Mouse (Mus musculus): ENCODE data around the gene Grhpr. TPM values are rescaled to one million over a fixed set of nuclear protein-coding genes. Genes with fewer than 3 reads are reported as not detected.
A peak's percentile ranks its signal among the peaks of the same experiment; 100 is the strongest.

The Grhpr gene
- total and polyA plus RNA-seq, 3 experiments: 76.6 to 204 (median 107) TPM

- Histone ChIP-seq H3K27ac (ENCODE audit: insufficient read depth, low read depth) (no peak overlapping the region), H3K9ac (ENCODE audit: insufficient read depth, low read depth) (no peak overlapping the region), H3K36me3 (replicated peaks in 1 of 2; ENCODE audit: control insufficient read depth in 1 of 2, insufficient read depth in 1 of 2, low read length in 1 of 2) (no peaks in the 10 kb centered on the region), H3K79me2 (replicated peaks; ENCODE audit: control insufficient read depth, extremely low read depth, insufficient read depth, poor library complexity, severe bottlenecking) (no peaks in the 10 kb centered on the region), H3K4me3 (replicated peaks in 1 of 3; ENCODE audit: low read depth in 2 of 3, low read length in 2 of 3, poor library complexity in 1 of 3) (no peak overlapping the region), H3K4me1 (ENCODE audit: control insufficient read depth in 1 of 2, insufficient read depth in 2 of 2) (peaks cover 49 to 65% of the 10 kb centered on the region in 2 experiments), H3K27me3 (replicated peaks) (no peaks in the 10 kb centered on the region), H3K9me3 (replicated peaks; ENCODE audit: low read length) (peaks cover 17% of the 10 kb centered on the region), H3K4me2 (ENCODE audit: insufficient read depth, low read depth, poor library complexity, severe bottlenecking) (no peak overlapping the region)
- DNase-seq (ENCODE audit: extremely low read depth): peak; percentile 65
- dilution Hi-C loops (cut with MboI; ENCODE audit: extremely low pct_ligation_motif_present, extremely low pct_unique_long_range_greater_than_20kb, low sequenced_read_pairs) (no loop called here), in situ Hi-C loops (cut with MboI; ENCODE audit: low pct_ligation_motif_present, low pct_unique_long_range_greater_than_20kb, low sequenced_read_pairs) (no loop called here)
- TF ChIP-seq JUN (IDR thresholded peaks at IDR 0.05; ENCODE audit: insufficient read depth, low read depth, low read length) (no peak), TBP (conservative IDR thresholded peaks at IDR 0.05; ENCODE audit: low read depth, low read length) (no peak), KAT2A (IDR thresholded peaks at IDR 0.05; ENCODE audit: insufficient replicate concordance, low read length) (0 out of 2 replicates have a peak, but pooled peaks have one; percentile 23), HCFC1 (IDR thresholded peaks at IDR 0.05; ENCODE audit: low read depth, low read length) (no peak), POLR2A (IDR thresholded peaks at IDR 0.05; ENCODE audit: low read depth, low read length) (no peak), EP300 (IDR thresholded peaks at IDR 0.05; ENCODE audit: low read length) (peak; percentile 89), IRF4 (IDR thresholded peaks at IDR 0.05; ENCODE audit: low read depth, low read length) (no peak), JUND (conservative IDR thresholded peaks at IDR 0.05; ENCODE audit: low read depth, low read length) (no peak), MAX (IDR thresholded peaks at IDR 0.05; ENCODE audit: low read length) (no peak), ZMIZ1 (IDR thresholded peaks at IDR 0.05; ENCODE audit: low read depth, low read length) (no peak), POLR2AphosphoS2 (IDR thresholded peaks at IDR 0.05; ENCODE audit: low read depth, low read length) (no peak), MEF2A (IDR thresholded peaks at IDR 0.05; ENCODE audit: borderline replicate concordance, low read depth, low read length) (peak; percentile 83), GABPA (IDR thresholded peaks at IDR 0.05; ENCODE audit: insufficient replicate concordance, low read depth, low read length) (no peak), NELFE (IDR thresholded peaks at IDR 0.05; ENCODE audit: low read depth, low read length) (no peak), ZKSCAN1 (IDR thresholded peaks at IDR 0.05; ENCODE audit: borderline replicate concordance, low read depth, low read length) (no peak), SMC3 (IDR thresholded peaks at IDR 0.05; ENCODE audit: low read depth, low read length) (no peak), MYC (IDR thresholded peaks at IDR 0.05; ENCODE audit: low read depth, low read length) (no peak), BHLHE40 (IDR thresholded peaks at IDR 0.05; ENCODE audit: low read depth, low read length) (peak; percentile 80), ZC3H11A (IDR thresholded peaks at IDR 0.05; ENCODE audit: low read depth, low read length) (no peak), E2F4 (IDR thresholded peaks at IDR 0.05; ENCODE audit: insufficient replicate concordance, low read depth, low read length) (no peak), ETS1 (conservative IDR thresholded peaks at IDR 0.05; ENCODE audit: low read depth, low read length) (peak; percentile 88), RAD21 (IDR thresholded peaks at IDR 0.05; ENCODE audit: low read depth, low read length) (no peak), TCF12 (IDR thresholded peaks at IDR 0.05; ENCODE audit: low read depth, low read length) (peak; percentile 99), PAX5 (IDR thresholded peaks at IDR 0.05; ENCODE audit: low read length) (no peak), ZNF384 (IDR thresholded peaks at IDR 0.05; ENCODE audit: low read depth, low read length) (peak; percentile 96), MAFK (IDR thresholded peaks at IDR 0.05; ENCODE audit: insufficient replicate concordance, low read length) (peak; percentile 52), CTCF (conservative IDR thresholded peaks at IDR 0.05 in 1 of 2, IDR thresholded peaks at IDR 0.05 in 1 of 2; ENCODE audit: low read depth in 2 of 2, low read length in 2 of 2) (no peak), USF1 (IDR thresholded peaks at IDR 0.05; ENCODE audit: low read depth, low read length) (no peak), RCOR1 (conservative IDR thresholded peaks at IDR 0.05; ENCODE audit: low read depth, low read length) (0 out of 2 replicates have a peak, but pooled peaks have one; percentile 20), CHD2 (IDR thresholded peaks at IDR 0.05; ENCODE audit: low read length) (peak; percentile 74), USF2 (conservative IDR thresholded peaks at IDR 0.05; ENCODE audit: low read depth, low read length) (no peak), UBTF (IDR thresholded peaks at IDR 0.05; ENCODE audit: low read depth, low read length) (no peak), ELF1 (IDR thresholded peaks at IDR 0.05; ENCODE audit: low read depth, low read length) (no peak), SIN3A (IDR thresholded peaks at IDR 0.05; ENCODE audit: low read length) (no peak), MAZ (IDR thresholded peaks at IDR 0.05; ENCODE audit: low read depth, low read length) (no peak; the same call in 1 of the 2 replicates), MXI1 (IDR thresholded peaks at IDR 0.05; ENCODE audit: low read depth, low read length) (no peak), CHD1 (IDR thresholded peaks at IDR 0.05; ENCODE audit: low read depth, low read length) (no peak), NRF1 (IDR thresholded peaks at IDR 0.05; ENCODE audit: low read depth, low read length) (no peak)
Observed at GRCm38 (mm10) chr4:44965175-44965574, 16.0 kb upstream of the Grhpr start.
